Mouse (Mus musculus) urinary bladder, adult 18-20 months (tissue): Measurements from ENCODE around the gene Il2rg.

Experiments used
- DNase-seq, 2 experiments: peaks; one replicate each; pipeline ENCODE4 v3.0.0; 2022; ENCODE audit warnings: low spot score in 2 of 2, mixed read lengths in 2 of 2

Il2rg gene

DNA sequence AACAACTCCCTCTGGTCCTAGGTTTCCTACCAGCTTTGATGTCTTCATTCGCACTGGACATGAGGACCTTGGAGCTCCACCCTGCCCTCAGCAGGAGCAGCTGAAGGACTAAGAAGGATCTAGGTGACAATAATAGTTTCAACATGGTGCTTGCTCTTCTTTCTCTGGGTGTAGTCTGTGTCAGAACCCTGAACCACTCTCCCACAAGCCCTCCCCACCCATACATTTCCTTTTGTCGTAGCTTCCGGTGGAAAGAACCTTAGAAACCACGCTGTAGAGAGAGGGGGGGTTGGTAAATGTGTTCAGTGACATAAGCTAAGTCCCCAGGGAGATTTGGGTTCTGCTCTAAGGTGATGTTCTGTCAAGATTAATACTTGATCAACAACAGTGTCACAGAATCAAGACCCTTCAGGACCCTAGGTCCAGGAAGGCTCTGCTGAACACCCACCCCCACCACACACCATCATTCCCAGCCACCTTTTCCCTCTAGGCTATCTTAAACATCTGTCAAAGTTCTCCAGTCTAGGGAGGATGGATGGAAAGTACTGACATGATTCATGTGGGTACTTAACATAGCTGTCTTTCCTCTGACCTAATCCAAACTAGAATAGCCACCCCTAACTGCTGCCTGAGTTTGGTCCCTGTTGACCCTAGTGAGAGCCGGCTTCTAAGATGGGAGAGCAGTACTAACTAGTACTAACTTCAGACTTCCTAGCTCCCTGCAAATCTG lies at the start of gene Il2rg:
TSS of gene Il2rg (minus strand) at position 231 of the 730 bp plus-strand sequence.
- DNase-seq = no peak

DNA sequence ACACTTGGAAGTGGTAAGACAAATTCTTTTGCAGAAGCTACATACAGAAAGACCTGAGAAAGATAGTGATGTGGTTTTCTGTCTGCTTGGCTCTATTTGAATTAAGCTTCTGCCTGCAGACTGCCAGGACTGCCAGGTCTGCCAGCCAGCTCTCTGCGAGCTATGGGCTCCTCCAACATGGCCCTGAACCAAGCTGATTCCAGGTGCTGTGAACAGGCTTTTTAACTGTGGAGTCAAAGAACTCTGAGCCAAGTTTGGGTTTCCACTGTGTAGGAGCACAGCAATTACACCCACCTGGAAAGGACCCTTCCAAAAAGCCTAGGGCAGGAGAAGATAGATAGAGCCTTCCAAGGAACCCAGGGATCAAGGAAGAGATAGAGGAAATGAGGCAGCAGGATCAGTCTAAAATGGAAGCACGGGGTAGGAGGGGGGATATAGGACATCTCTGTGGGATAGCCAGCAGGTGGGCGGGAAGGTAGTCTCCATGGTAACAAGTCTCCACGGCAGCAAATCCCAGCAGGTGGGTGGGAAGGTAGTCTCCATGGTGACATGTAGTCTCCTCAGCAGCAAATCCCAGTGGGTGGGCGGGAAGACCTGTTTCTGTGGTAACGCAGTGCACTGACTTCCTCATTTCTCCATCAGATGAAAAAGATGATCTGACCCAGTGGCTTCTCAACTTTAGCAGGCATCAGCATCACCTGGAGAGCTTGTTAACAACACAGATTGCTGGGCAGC lies 45.7 kb upstream of the Il2rg start:
- no peak for DNase-seq

DNA sequence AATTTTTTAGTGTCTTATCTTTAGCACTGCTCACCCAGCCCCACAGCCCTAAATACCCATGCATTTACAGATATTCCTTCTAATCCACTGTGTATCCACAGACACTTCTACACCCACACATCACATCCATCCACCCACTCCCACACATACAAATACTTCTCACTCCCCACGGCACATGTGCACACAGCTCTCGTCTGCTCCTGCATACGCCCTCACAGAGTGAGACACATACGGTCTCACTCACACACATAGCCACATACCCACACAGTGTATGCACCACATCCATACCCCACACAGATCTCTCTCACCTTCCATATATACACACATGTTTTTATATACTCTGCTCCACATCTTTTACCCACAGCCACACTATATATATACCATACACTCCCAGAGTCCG lies 41.2 kb upstream of the Il2rg start:
- DNase-seq = no peak

DNA sequence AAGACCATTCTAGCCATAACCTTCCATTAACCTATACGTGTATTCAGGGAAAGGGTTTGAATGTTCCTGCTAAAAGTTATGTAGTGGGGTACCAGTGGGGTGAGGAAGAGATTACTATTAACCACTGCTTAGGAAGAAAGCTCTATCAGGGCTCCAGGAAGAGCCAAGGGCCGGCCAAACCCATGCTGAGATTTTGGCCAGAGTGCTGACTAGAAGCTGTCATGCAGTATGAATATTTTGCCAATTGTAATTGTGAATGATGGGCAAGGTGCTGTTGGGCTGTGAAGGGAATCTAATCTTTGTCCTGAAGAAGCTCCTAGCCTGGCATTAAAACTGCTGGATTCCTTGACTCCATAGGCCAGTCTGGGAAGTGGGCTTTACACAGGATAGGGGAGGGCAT lies 36.6 kb upstream of the Il2rg start:
- no peak for DNase-seq

- no peak for DNase-seq
These were observed 33.6 kb upstream of the Il2rg start for GRCm38 (mm10) chrX:101301654-101302053.

GRCm38 (mm10) chrX:101300427-101301030 lies 32.5 kb upstream of the Il2rg start:
- no peak for DNase-seq

DNA sequence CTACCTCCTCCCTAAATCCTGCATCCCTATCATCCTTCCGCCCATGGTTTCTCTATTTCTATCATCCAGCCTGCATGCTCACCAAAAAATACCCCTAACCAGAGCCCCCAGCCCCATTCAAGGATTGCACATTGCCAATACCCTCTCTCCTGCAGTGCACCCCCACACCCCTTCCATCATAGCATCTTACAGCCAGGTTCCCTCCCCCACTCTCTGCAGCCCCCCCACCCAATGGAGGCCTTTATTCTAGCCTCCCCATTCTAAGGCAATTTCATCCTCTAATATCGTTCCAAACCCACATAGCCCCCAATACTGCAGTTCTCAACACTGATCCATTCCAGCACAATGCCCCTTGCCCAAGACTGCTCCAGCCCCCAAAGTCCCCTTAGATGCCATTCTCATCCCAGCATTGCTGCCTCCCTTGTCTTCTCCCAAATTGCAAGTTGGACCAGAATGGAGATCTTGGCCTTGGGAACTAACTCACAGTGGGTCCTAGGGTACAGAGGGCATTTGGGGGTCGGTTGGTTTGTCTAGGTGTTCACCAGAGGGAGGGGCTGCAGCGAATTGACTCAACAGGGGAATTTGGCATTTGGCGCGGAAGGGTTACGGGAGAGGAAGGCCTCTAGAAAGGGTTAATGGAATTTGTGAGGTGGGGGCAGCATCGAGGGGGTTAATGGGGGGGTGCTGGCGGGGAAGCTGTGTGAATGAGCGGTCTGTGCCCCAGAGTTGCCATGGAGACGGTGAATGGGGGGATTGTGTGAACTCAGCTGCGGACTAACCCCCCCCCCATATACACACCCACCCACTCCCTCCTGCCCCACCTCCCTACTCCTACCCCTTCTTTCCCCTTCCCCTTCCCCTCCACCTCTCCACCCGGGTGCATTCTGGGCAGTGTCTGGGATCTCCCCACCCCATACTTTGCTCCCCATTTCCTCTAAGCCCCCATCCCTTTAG lies 31.7 kb upstream of the Il2rg start:
- DNase-seq = no peak

GRCm38 (mm10) chrX:101299055-101299454 lies 31.0 kb upstream of the Il2rg start, which contains the start of gene Nlgn3:
Gene Nlgn3, plus strand, starts transcription at chrX:101299168.
- no peak for DNase-seq

DNA sequence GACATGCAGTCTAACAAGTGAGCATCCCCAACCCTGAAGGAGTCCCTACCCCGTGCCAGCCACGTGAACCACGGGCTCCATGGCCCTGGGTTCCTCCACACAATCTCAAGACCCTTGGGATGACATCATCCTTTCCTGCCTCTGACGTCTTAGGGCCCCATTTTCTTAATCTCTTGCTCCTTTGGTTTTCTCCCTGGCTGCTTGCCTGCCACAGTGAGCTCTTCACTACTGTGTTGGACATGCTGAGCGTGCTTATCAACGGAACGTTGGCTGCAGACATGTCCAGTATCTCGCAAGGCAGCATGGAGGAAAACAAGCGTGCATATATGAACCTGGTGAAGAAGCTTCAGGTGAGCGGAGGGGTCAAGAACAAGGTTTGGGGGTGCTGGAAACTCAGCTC lies 22.1 kb upstream of the Il2rg start:
- DNase-seq = no peak

DNA sequence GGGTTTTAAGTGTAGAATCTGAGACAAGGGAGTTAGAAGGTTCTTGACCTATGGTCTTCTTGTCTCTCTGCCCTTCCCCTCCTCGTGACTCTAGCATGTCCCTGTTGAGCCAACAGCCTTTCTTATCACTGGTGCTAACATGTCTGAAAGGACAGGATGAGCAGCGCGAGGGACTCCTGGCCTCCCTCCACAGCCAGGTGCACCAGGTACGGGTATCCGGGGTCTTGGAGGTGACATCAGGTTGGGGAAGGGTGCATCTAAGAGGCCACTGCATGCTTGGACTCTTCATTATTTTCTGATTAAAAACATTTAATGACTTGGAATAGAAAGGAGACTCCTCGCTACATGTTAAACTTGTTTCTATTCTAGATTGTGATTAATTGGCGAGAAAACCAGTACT lies 21.0 kb upstream of the Il2rg start:
- no peak for DNase-seq

GRCm38 (mm10) chrX:101288432-101288831 lies 20.4 kb upstream of the Il2rg start:
- DNase-seq = no peak

GRCm38 (mm10) chrX:101287543-101287942 lies 19.5 kb upstream of the Il2rg start:
- no peak for DNase-seq

DNA sequence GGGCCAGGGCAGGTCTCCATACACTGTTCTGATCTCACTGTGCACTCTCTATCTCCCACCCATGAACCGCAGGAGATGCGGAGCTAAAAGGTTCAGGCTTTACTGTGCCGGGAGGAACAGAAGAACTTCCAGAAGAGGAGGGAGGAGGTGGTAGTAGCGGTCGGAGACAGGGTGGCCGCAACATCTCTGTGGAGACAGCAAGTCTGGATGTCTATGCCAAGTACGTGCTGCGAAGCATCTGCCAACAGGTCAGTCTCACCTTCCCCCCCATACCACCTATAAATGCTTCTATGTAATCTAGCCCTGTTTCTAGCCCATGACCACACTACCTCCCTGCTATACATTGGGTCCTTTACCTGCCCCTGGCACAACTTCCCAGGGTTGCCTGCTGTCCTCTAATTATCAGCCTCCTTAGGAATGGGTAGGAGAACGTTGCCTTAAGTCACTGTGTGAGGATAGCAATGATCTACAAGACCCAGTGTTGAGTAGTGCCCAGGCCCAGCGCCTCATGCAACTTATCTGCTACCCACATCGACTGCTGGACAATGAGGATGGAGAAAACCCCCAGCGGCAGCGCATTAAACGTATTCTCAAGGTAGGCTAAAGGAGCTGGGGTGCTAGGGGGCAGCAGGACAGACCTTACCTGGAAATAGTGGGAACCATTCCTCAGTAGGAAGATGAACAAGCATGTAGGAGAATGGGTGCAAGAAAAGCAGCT lies 18.1 kb upstream of the Il2rg start:
- no peak for DNase-seq

DNA sequence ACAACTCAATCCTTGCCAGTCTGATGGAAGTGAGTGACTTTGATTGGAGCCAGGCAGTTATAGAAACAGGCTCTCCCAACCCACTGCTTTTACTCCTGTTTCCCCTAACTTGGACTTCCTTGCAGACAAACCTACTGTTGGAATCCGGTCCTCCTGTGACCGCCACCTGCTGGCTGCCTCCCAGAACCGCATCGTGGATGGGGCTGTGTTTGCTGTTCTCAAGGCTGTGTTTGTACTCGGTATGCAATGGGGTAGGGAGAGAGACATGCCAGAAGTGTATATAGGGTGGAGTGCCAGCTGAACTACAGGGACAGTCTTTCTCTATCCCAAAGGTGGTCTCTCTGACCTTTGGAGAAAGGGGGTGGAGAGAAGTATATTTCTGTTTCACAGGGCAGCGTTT lies 17.5 kb upstream of the Il2rg start:
- peak; percentile 17 to 42 for DNase-seq

DNA sequence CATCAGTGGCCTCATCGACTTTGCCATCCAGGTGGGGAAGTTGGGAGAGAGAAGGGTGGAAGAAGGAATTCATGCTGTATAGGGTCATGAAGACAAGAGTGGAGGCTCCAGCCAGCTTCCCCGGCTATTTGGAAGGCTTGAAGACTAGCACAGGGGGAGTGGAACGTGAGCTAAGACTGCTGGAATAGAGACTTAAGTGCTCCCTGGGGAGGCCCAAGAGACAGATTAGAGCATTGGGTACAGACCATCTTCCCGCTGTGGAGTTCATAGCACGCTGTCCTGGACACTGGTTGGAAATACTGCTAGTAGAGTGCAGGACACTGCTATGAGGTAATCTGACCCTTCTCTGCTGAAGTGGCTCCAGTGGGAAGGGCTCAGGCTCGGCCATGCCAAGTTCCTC lies 14.8 kb upstream of the Il2rg start:
- DNase-seq = no peak

DNA sequence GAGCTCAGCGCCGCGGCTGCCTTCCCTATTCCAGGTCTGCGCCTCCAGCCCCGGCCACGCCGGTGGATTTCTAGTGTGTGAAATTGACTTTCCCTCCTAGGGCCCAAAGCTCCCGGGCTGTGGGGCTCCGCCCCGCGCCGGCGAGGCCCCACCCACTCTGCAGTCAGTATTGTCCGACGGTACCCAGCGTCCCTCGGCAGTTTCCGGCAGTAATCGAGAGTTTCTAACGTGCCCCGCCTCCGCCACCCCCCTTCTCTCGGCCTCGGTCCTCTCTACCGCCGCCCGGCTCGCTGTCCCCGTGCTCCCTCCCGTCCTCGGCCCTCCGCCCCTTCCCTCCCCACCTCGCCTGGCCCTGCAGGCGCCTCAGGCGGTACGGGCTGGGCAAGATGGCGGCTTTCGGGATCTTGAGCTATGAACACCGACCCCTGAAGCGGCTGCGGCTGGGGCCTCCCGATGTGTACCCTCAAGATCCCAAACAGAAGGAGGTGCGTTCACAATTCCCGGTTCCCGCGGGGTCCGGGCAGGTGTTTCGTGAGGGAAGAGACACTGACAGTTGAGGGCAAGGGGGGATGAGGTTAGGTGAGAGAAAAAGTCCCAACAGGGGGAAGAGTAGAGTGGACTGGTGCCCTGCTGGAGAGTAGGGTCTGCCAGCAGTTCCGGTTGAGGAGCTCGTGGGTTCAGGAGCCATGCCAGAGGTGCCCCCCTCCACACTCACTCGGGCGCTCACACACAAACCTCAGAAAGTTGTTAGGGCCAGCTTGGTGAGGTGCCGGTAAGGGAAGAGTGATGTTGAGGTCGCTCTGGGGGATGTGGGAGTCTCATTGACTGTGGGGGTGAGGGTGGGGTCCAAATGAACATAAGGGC lies 6.1 kb upstream of the Il2rg start, which contains the start of gene Med12:
TSS of gene Med12 (plus strand) at position 156 of the 864 bp plus-strand sequence.
- peak; percentile 77 to 84 for DNase-seq

- no peak for DNase-seq
These were observed 5.4 kb upstream of the Il2rg start for GRCm38 (mm10) chrX:101273410-101273809.

DNA sequence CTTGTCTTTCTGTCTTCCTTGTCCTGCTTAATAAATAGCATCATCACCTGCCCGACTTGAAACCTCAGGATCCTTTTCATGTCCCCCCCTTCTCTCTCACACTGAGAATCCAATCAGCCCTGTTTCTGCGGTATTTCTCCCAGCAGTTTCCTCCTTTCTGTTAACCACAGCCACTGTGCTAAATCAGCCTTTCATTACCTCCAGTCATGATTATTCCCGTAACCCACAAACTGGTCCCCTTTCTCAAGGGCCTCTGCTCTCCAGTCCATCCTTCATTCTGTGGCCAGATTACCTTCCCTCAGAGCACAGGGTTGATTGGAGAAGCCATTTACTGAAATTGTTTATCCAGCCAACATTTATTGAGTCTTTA lies 685 bp upstream of the Il2rg start, which contains the start of gene Gm20489:
TSS of gene Gm20489 (minus strand) at position 269 of the 370 bp plus-strand sequence.
- no peak for DNase-seq

DNA sequence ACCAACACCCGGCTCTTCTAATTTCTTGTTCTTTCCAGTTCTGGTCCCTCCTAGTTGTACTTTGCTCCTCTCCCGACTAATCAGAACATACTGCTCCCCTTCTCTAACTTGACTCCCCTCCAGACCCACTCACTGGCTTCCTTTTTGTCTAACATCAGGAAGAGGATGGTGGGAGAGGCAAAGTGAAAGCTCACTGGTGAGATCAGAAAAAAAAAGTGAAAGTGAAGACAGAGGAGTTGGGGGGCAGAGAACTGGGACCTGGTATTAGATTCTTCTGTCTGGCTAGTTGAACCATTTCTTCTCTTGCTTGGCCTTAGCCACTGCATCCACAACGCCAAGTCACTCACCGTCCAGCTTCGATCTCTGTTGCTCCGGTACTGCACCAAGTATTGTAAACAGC lies 1.4 kb downstream of the Il2rg start:
- no peak for DNase-seq

- no peak for DNase-seq
These were observed 4.2 kb downstream of the Il2rg start, which contains the start of gene Gm614 for GRCm38 (mm10) chrX:101263892-101264291. Gene Gm614, minus strand, starts transcription at chrX:101263992.
